ENCODE assay signal across 8 mouse cellular contexts in genomic region chr11:120489054-120489761, GRCm38 (mm10). TPM values are rescaled to one million over a fixed set of nuclear protein-coding genes. Genes with fewer than 3 reads are reported as not detected.
DNase-seq lines count a peak whose midpoint lies in the region; ATAC-seq and TF ChIP-seq lines count a peak whose summit lies in the region.

No protein-coding gene starts in this region.

- H3K4me3 ChIP-seq in forebrain, embryonic 16.5 days (replicated peaks; ENCODE audit: low read length): no peak overlapping the region
- no peak overlapping the region for H3K4me3 ChIP-seq in hindbrain, embryonic 15.5 days
- H3K4me3 ChIP-seq in spleen, adult 2 months (ENCODE audit: extremely low read depth, insufficient read depth, insufficient read length): no peak overlapping the region

- H3K27me3 ChIP-seq in forebrain, embryonic 16.5 days (replicated peaks; ENCODE audit: control insufficient read depth, insufficient read depth, low read length): no peaks in the 10 kb centered on the region
- no peaks in the 10 kb centered on the region for H3K27me3 ChIP-seq in hindbrain, embryonic 15.5 days
- H3K27me3 ChIP-seq in spleen, adult 2 months (ENCODE audit: control insufficient read depth, insufficient read depth, low read length): no peaks in the 10 kb centered on the region

- no peak overlapping the region for H3K4me2 ChIP-seq in forebrain, embryonic 16.5 days (ENCODE audit: low read length)
- H3K4me2 ChIP-seq in hindbrain, embryonic 15.5 days: no peak overlapping the region

- no peak overlapping the region for H3K9ac ChIP-seq in forebrain, embryonic 16.5 days (replicated peaks; ENCODE audit: low read depth, low read length)
- H3K9ac ChIP-seq in hindbrain, embryonic 15.5 days: no peak overlapping the region

- 0 out of 2 replicates have a peak overlapping the region, but pooled peaks have one; percentile 0 for H3K27ac ChIP-seq in forebrain, embryonic 16.5 days (ENCODE audit: low read length)
- H3K27ac ChIP-seq in hindbrain, embryonic 15.5 days (replicated peaks): peak overlapping the region; percentile 46
- no peak overlapping the region for H3K27ac ChIP-seq in spleen, adult 2 months (ENCODE audit: insufficient read depth, low read length)

- no peak for TF ChIP-seq POLR2A in spleen, adult 2 months (IDR thresholded peaks at IDR 0.05; ENCODE audit: low read depth, low read length)

- peak; percentile 11 for ATAC-seq in forebrain, embryonic 16.5 days
- no peak for ATAC-seq in hindbrain, embryonic 15.5 days (ENCODE audit: low FRiP score, low read depth)

- peaks cover 37% of the 10 kb centered on the region for H3K4me1 ChIP-seq in forebrain, embryonic 16.5 days (replicated peaks; ENCODE audit: control insufficient read depth, insufficient read depth, low read length)
- peaks cover 48% of the 10 kb centered on the region for H3K4me1 ChIP-seq in hindbrain, embryonic 15.5 days (replicated peaks)
- H3K4me1 ChIP-seq in spleen, adult 2 months (ENCODE audit: control insufficient read depth, insufficient read depth, insufficient read length): peaks cover 13% of the 10 kb centered on the region

- TF ChIP-seq CTCF in spleen, adult 2 months (IDR thresholded peaks at IDR 0.05; ENCODE audit: extremely low read depth, insufficient read depth, insufficient read length, insufficient replicate concordance): peak; percentile 77; the same call in 1 of the 2 replicates

- H3K9me3 ChIP-seq in forebrain, embryonic 16.5 days (ENCODE audit: control insufficient read depth, low read length): no peaks in the 10 kb centered on the region
- H3K9me3 ChIP-seq in hindbrain, embryonic 15.5 days: no peaks in the 10 kb centered on the region

- peaks cover 7% of the 10 kb centered on the region; the same call in 1 of the 2 replicates for H3K36me3 ChIP-seq in forebrain, embryonic 16.5 days (ENCODE audit: control insufficient read depth, insufficient read depth)
- peaks cover 23% of the 10 kb centered on the region for H3K36me3 ChIP-seq in hindbrain, embryonic 15.5 days
- peaks cover 14% of the 10 kb centered on the region; the same call in 1 of the 2 replicates for H3K36me3 ChIP-seq in spleen, adult 2 months (ENCODE audit: control insufficient read depth, insufficient read depth, low read length)

- DNase-seq in right cerebral cortex, adult 18-20 months: peak; percentile 71
- DNase-seq in right cerebral cortex, postnatal 14 days: no peak
- peak; percentile 71 to 73 for DNase-seq in cerebellum, adult 18-20 months
- peak; percentile 42 to 67 for DNase-seq in layer of hippocampus, postnatal 36 days
- DNase-seq in lung, postnatal 36 days: peak; percentile 85
- DNase-seq in spleen, adult 2 months (ENCODE audit: low read depth in 1 of 2, low spot score in 2 of 2): peak; percentile 56 to 65

- WGBS in forebrain, embryonic 16.5 days: 61% methylated on average over 4 of the region's 4 CpGs
- 64% methylated on average over 4 of the region's 4 CpGs for WGBS in hindbrain, embryonic 15.5 days
- 70% methylated on average over 4 of the region's 4 CpGs for WGBS in spleen, adult 2 months

RNA-seq across cellular contexts. Expression of gene Slc25a10, which starts 2.4 kb away (rescaled TPM):
- polyA plus RNA-seq in forebrain, embryonic 16.5 days (2015; fragmentation: Nextera tagmentation; extraction: Ambion mirVana): 26.5 and 29.5 TPM in 2 replicates
- 31.7 and 31.9 TPM in 2 replicates for polyA plus RNA-seq in hindbrain, embryonic 15.5 days (2015; fragmentation: Nextera tagmentation; extraction: Ambion mirVana)
- 10 to 100 TPM; 18.7 to 20.4 TPM for total RNA-seq in layer of hippocampus, postnatal 36 days (2021)
- polyA plus RNA-seq in spleen, adult 2 months (2012; rRNA removed): 36.5 and 48.1 TPM in 2 replicates

RNA-seq across cellular contexts. Expression of gene Mrpl12, which starts 4.8 kb away (rescaled TPM):
- 107 and 119 TPM in 2 replicates for polyA plus RNA-seq in forebrain, embryonic 16.5 days (2015; fragmentation: Nextera tagmentation; extraction: Ambion mirVana)
- 122 and 125 TPM in 2 replicates for polyA plus RNA-seq in hindbrain, embryonic 15.5 days (2015; fragmentation: Nextera tagmentation; extraction: Ambion mirVana)
- 10 to 100 TPM; 70.4 to 71.7 TPM for total RNA-seq in layer of hippocampus, postnatal 36 days (2021)
- polyA plus RNA-seq in spleen, adult 2 months (2012; rRNA removed): 55.1 and 55.7 TPM in 2 replicates

RNA-seq across cellular contexts. Expression of gene Arl16, which starts 21.8 kb away (rescaled TPM):
- polyA plus RNA-seq in forebrain, embryonic 16.5 days (2015; fragmentation: Nextera tagmentation; extraction: Ambion mirVana): 45.5 and 56.4 TPM in 2 replicates
- 61.5 and 64.1 TPM in 2 replicates for polyA plus RNA-seq in hindbrain, embryonic 15.5 days (2015; fragmentation: Nextera tagmentation; extraction: Ambion mirVana)
- 10 to 100 TPM; 48.3 to 49.8 TPM for total RNA-seq in layer of hippocampus, postnatal 36 days (2021)
- 13.2 and 14.4 TPM in 2 replicates for polyA plus RNA-seq in spleen, adult 2 months (2012; rRNA removed)

RNA-seq across cellular contexts. Expression of gene Ccdc137, which starts 31.3 kb away (rescaled TPM):
- 26.2 and 31.2 TPM in 2 replicates for polyA plus RNA-seq in forebrain, embryonic 16.5 days (2015; fragmentation: Nextera tagmentation; extraction: Ambion mirVana)
- 24.8 and 28.9 TPM in 2 replicates for polyA plus RNA-seq in hindbrain, embryonic 15.5 days (2015; fragmentation: Nextera tagmentation; extraction: Ambion mirVana)
- 10 to 100 TPM; 25.3 to 31.8 TPM for total RNA-seq in layer of hippocampus, postnatal 36 days (2021)
- 11.2 TPM in 2 replicates for polyA plus RNA-seq in spleen, adult 2 months (2012; rRNA removed)

RNA-seq across cellular contexts. Expression of gene Oxld1, which starts 31.3 kb away (rescaled TPM):
- 9.7 and 9.9 TPM in 2 replicates for polyA plus RNA-seq in forebrain, embryonic 16.5 days (2015; fragmentation: Nextera tagmentation; extraction: Ambion mirVana)
- polyA plus RNA-seq in hindbrain, embryonic 15.5 days (2015; fragmentation: Nextera tagmentation; extraction: Ambion mirVana): 11.5 and 12.0 TPM in 2 replicates
- total RNA-seq in layer of hippocampus, postnatal 36 days (2021): 10 to 100 TPM; 13.2 to 15.6 TPM
- polyA plus RNA-seq in spleen, adult 2 months (2012; rRNA removed): 9.1 and 11.0 TPM in 2 replicates
